Mouse (Mus musculus) MEL (cell line): Measurements from ENCODE around the gene Ube2i.

ENCODE experiments used
- MAX ChIP-seq: IDR thresholded peaks from 2 replicates; pipeline ENCODE4 v1.6.1; 2011; ENCODE audit warnings: low read length, improper control_type of control experiment
- MXI1 ChIP-seq: IDR thresholded peaks from 2 replicates; pipeline ENCODE4 v1.6.1; 2011; ENCODE audit warnings: mild to moderate bottlenecking, low read depth, low read length, improper control_type of control experiment
- POLR2A ChIP-seq, 2 experiments: IDR thresholded peaks; 2 replicates each; pipeline ENCODE4 v1.6.1; 2011 to 2012; ENCODE audit warnings: low read length in 2 of 2, mild to moderate bottlenecking in 2 of 2, control low read depth in 1 of 2, improper control_type of control experiment in 1 of 2, low read depth in 1 of 2, moderate library complexity in 1 of 2; ENCODE audit not compliant: control insufficient read depth in 1 of 2, insufficient read depth in 1 of 2, poor library complexity in 1 of 2

DNA sequence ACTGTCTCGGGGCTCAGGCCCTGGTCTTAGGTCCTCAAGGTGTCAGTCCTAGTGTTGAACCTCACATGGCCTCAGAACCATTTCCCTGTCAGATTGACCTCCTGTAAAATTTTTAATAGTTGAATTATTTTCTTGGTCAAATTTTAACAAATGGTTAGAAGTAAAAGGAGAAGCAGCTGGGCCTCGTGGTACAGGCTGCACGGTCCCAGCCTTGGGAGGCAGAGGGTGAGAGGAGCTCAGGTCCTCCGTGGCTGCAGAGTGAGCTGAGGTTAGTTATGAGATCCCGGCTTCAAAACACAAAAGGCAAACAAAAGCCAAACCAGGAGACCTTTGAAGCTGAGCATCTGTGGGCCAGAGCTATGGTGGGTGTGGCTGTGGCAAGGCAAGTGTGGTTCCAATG lies 46.4 kb downstream of the Ube2i start:
- no peak for TF ChIP-seq POLR2A (IDR thresholded peaks at IDR 0.05; ENCODE audit: control insufficient read depth in 1 of 2, insufficient read depth in 1 of 2, low read depth in 1 of 2, low read length in 2 of 2, poor library complexity in 1 of 2)
- no peak for TF ChIP-seq MXI1
- no peak for TF ChIP-seq MAX
